8 mouse cellular contexts compared by ENCODE assay signal in the genomic region with DNA sequence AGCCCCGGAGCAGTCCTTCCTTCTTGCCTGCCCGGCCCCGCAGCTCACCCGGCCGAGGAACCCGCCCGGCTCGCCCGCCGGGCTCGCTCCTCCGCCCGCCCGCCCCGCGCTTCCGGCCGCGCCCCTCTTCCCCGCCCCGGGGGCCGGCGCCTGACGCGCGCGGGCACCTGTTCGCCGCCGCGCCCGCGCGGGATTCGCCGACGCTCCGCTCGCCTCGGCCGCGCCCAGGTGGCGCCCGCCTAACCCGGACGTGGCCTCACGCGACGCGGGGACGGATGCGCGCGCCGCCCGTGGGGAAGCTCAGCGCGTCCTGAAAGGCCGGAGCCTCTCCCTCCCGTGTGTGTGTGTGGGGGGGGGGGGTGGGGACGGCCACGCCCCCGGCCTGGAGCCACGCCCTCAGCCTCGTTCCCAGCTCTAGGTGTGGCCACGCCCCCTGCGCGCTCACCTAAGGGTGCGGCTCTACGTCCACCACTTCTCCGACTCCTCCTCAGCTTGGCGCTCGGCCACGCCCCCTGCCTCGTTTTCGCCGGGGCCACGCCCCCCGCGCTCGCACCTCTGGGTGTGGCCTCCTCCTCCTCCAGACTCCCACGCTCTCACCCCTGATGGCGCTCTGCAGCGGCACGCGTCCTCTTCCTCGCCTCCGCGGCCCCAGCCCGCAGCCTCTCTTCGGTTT. TPM values are rescaled to one million over a fixed set of nuclear protein-coding genes. Genes with fewer than 3 reads are reported as not detected.
DNase-seq lines count a peak whose midpoint lies in the region; ATAC-seq lines count a peak whose summit lies in the region.

No protein-coding gene starts in this region.

- peak overlapping the region; percentile 99 for H3K27ac ChIP-seq in hindbrain, embryonic 14.5 days

- H3K4me1 ChIP-seq in hindbrain, embryonic 14.5 days (replicated peaks; ENCODE audit: control insufficient read depth, insufficient read depth, low read length): peaks cover 19% of the 10 kb centered on the region

- WGBS in hindbrain, embryonic 14.5 days: under 1% methylated on average over 64 of the region's 91 CpGs

- peak overlapping the region; percentile 72 for H3K4me2 ChIP-seq in hindbrain, embryonic 14.5 days (replicated peaks)

- DNase-seq in Muller cell, postnatal 12 days (ENCODE audit: inconsistent ontology term): peak; percentile 96
- peak; percentile 99 for DNase-seq in cerebellum, adult 9-11 months
- peak; percentile 93 to 98 for DNase-seq in frontal cortex, adult 2 months (ENCODE audit: extremely low spot score in 1 of 2, low spot score in 1 of 2)
- DNase-seq in hindbrain, embryonic 14.5 days (ENCODE audit: low spot score): peak; percentile 92
- DNase-seq in layer of hippocampus, postnatal 36 days: peak; percentile 90 to 91
- peak; percentile 90 for DNase-seq in lung, postnatal 25 days (ENCODE audit: low spot score)
- peak; percentile 94 for DNase-seq in retina, postnatal 1 day
- peak; percentile 100 for DNase-seq in thymus, postnatal 4 days

- ATAC-seq in hindbrain, embryonic 14.5 days (ENCODE audit: low FRiP score): peak; percentile 89

- H3K9ac ChIP-seq in hindbrain, embryonic 14.5 days: peak overlapping the region; percentile 87

- 0 out of 2 replicates have a peak, but pooled peaks cover 3% of the 10 kb centered on the region for H3K27me3 ChIP-seq in hindbrain, embryonic 14.5 days (ENCODE audit: control insufficient read depth, insufficient read depth, low read length)

- H3K4me3 ChIP-seq in hindbrain, embryonic 14.5 days (replicated peaks; ENCODE audit: low read length): peak overlapping the region; percentile 92

- H3K36me3 ChIP-seq in hindbrain, embryonic 14.5 days (replicated peaks; ENCODE audit: control insufficient read depth, insufficient read depth): no peaks in the 10 kb centered on the region

- no peaks in the 10 kb centered on the region for H3K9me3 ChIP-seq in hindbrain, embryonic 14.5 days (ENCODE audit: control insufficient read depth, low read length)

RNA-seq across cellular contexts. Expression of a gene that starts 0.9 kb away (rescaled TPM):
- 166 and 186 TPM in 2 replicates for polyA plus RNA-seq in frontal cortex, adult 2 months (2012; rRNA removed)
- 36.2 and 37.8 TPM in 2 replicates for polyA plus RNA-seq in hindbrain, embryonic 14.5 days (2014; fragmentation: Nextera tagmentation; extraction: Ambion mirVana)
- total RNA-seq in layer of hippocampus, postnatal 36 days (2021): 100 to 1,000 TPM; 117 to 131 TPM

Comparison
In these comparisons a context has a peak if more than half of its experiments do, and no peak if none do; other contexts are left out.
1. Peak in every context shown above with its lines: DNase-seq, ATAC-seq, H3K4me3 ChIP-seq and H3K27ac ChIP-seq.